Mouse (Mus musculus) right cerebral cortex, postnatal 4 days (tissue): ENCODE measurements at regions not wholly inside any gene's neighbourhood (a gene's known extent, or its start where the extent isn't known, plus 50 kb on each side); places are given as distances from the start of the nearest gene placed in this dataset.

Source experiments
- DNase-seq: peaks from one replicate; pipeline ENCODE4 v3.0.0-alpha.2; 2022

- DNase-seq: no peak
Measured at GRCm38 (mm10) chr16:55636667-55637450, 201.8 kb downstream of the Nfkbiz start.

GRCm38 (mm10) chr16:55636224-55636623 lies 202.5 kb downstream of the Nfkbiz start:
- DNase-seq: no peak

- no peak for DNase-seq
Measured at GRCm38 (mm10) chr16:55634691-55635090, 204.0 kb downstream of the Nfkbiz start.

GRCm38 (mm10) chr16:55632220-55632619 lies 206.5 kb downstream of the Nfkbiz start:
- DNase-seq: no peak

- DNase-seq: no peak
Measured at GRCm38 (mm10) chr16:55631637-55632036, 207.1 kb downstream of the Nfkbiz start.

- DNase-seq: no peak
Measured at GRCm38 (mm10) chr16:55631048-55631447, 207.7 kb downstream of the Nfkbiz start.

- no peak for DNase-seq
Measured at GRCm38 (mm10) chr16:55627531-55627930, 211.2 kb downstream of the Nfkbiz start.

GRCm38 (mm10) chr16:55623422-55623821 lies 215.3 kb downstream of the Nfkbiz start:
- no peak for DNase-seq

GRCm38 (mm10) chr16:55619731-55620130 lies 219.0 kb downstream of the Nfkbiz start:
- DNase-seq: no peak

- no peak for DNase-seq
Measured at GRCm38 (mm10) chr16:55617958-55618357, 220.7 kb downstream of the Nfkbiz start.

GRCm38 (mm10) chr16:55617506-55617905 lies 221.2 kb downstream of the Nfkbiz start:
- DNase-seq: no peak

GRCm38 (mm10) chr16:55616408-55617120 lies 222.1 kb downstream of the Nfkbiz start:
- DNase-seq: no peak

GRCm38 (mm10) chr16:55612873-55613272 lies 225.8 kb downstream of the Nfkbiz start:
- no peak for DNase-seq

GRCm38 (mm10) chr16:55612001-55612400 lies 226.7 kb downstream of the Nfkbiz start:
- DNase-seq: no peak

GRCm38 (mm10) chr16:55611172-55611571 lies 227.5 kb downstream of the Nfkbiz start:
- DNase-seq: no peak

GRCm38 (mm10) chr16:55608361-55608760 lies 230.3 kb downstream of the Nfkbiz start:
- DNase-seq: no peak

- no peak for DNase-seq
Measured at GRCm38 (mm10) chr16:55606447-55607239, 232.1 kb downstream of the Nfkbiz start.

- no peak for DNase-seq
Measured at GRCm38 (mm10) chr16:55603611-55604010, 235.1 kb downstream of the Nfkbiz start.

- DNase-seq: no peak
Measured at GRCm38 (mm10) chr16:55589382-55589956, 249.2 kb downstream of the Nfkbiz start.

GRCm38 (mm10) chr16:55587138-55587537 lies 251.6 kb downstream of the Nfkbiz start:
- no peak for DNase-seq

- no peak for DNase-seq
Measured at GRCm38 (mm10) chr16:55582906-55583305, 255.8 kb downstream of the Nfkbiz start.

GRCm38 (mm10) chr16:55582029-55582428 lies 256.7 kb downstream of the Nfkbiz start:
- DNase-seq: no peak

- DNase-seq: no peak
Measured at GRCm38 (mm10) chr16:55580827-55581226, 257.9 kb downstream of the Nfkbiz start.
